Mouse (Mus musculus): ENCODE measurements around the gene Faf2. TPM values are rescaled to one million over a fixed set of nuclear protein-coding genes. Genes with fewer than 3 reads are reported as not detected.

The Faf2 gene
- total and polyA plus RNA-seq, 3 experiments: 40.8 to 51.7 (median 43.7) TPM

DNA sequence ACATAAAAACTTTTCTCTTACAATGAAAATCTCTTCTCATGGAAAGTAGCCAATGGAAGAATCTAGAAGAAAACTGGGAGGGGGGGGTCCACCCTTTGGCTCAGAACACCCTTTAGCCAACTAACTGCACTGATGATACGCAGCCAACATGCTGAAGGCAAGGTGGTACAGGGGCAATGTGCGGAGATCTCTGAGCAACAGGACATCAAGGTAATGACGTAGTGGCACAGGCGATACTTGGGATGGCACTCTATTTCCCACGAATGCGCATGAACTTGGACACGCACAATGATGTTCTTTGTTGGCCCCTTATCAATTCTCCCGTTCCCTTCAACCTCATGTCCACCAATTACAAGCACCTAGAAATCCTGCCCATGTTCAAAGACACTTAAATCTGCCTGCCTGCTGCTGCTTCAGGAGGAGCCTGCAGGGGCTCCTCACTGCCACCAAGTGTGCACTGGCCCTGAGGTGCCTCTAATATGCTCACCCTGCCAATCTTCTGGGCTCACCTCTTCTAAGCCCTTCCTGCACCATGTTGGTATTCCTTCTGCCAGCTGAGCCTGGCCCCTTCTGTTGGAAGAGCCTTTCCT, 68.7 kb downstream of the Faf2 start (continued):
- no peak for TF ChIP-seq POLR2AphosphoS2 (IDR thresholded peaks at IDR 0.05; ENCODE audit: low read depth, low read length)
- TF ChIP-seq NELFE (IDR thresholded peaks at IDR 0.05; ENCODE audit: low read depth, low read length): no peak
- TF ChIP-seq ZC3H11A (IDR thresholded peaks at IDR 0.05; ENCODE audit: low read depth, low read length): no peak
- TF ChIP-seq USF1 (IDR thresholded peaks at IDR 0.05; ENCODE audit: low read depth, low read length): no peak
- TF ChIP-seq KAT2A (IDR thresholded peaks at IDR 0.05; ENCODE audit: insufficient replicate concordance, low read length): no peak

DNA sequence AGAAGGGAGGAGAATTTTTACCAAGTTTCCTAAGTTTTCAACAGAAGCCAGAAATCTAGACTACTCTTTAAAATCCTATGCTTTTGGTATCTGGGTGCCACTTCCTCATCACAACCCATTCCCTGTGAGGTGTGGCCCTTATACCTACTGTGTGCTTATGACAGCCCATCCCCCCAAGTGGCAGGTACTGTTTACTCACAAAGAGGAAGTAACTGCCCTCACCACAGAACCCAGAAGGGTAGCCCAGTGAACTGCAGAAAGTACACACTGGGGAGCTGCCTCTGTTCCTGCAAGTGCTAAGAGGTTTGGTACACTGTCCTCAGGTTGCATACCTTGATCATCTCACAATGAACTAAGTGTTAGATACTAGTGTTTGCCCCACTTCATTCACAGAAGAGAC, 70.2 kb downstream of the Faf2 start:
- Histone ChIP-seq H3K4me1 (ENCODE audit: control insufficient read depth in 1 of 2, insufficient read depth in 2 of 2) (peaks cover 12 to 42% of the 10 kb centered on the region in 2 experiments), H3K9ac (ENCODE audit: insufficient read depth, low read depth) (peak overlapping the region; percentile 20; the same call in 1 of the 2 replicates), H3K27ac (ENCODE audit: insufficient read depth, low read depth) (no peak overlapping the region), H3K27me3 (replicated peaks) (peaks cover 5% of the 10 kb centered on the region), H3K4me2 (ENCODE audit: insufficient read depth, low read depth, poor library complexity, severe bottlenecking) (peak overlapping the region; percentile 79; the same call in 1 of the 2 replicates), H3K4me3 (replicated peaks in 1 of 3; ENCODE audit: low read depth in 2 of 3, low read length in 2 of 3, poor library complexity in 1 of 3) (no peak overlapping the region), H3K36me3 (replicated peaks in 1 of 2; ENCODE audit: control insufficient read depth in 1 of 2, insufficient read depth in 1 of 2, low read length in 1 of 2) (peaks cover 0 to 8% of the 10 kb centered on the region in 2 experiments), H3K79me2 (replicated peaks; ENCODE audit: control insufficient read depth, extremely low read depth, insufficient read depth, poor library complexity, severe bottlenecking) (peaks cover 16% of the 10 kb centered on the region), H3K9me3 (replicated peaks; ENCODE audit: low read length) (no peaks in the 10 kb centered on the region)
- no peak for TF ChIP-seq HCFC1 (IDR thresholded peaks at IDR 0.05; ENCODE audit: low read depth, low read length)
- no peak for TF ChIP-seq EP300 (IDR thresholded peaks at IDR 0.05; ENCODE audit: low read length)
- peak; percentile 82 for TF ChIP-seq ZKSCAN1 (IDR thresholded peaks at IDR 0.05; ENCODE audit: borderline replicate concordance, low read depth, low read length)
- no peak for TF ChIP-seq ZC3H11A (IDR thresholded peaks at IDR 0.05; ENCODE audit: low read depth, low read length)
- no peak for DNase-seq (ENCODE audit: extremely low read depth)
- dilution Hi-C loops (cut with MboI; ENCODE audit: extremely low pct_ligation_motif_present, extremely low pct_unique_long_range_greater_than_20kb, low sequenced_read_pairs): no loop called here
- in situ Hi-C loops (cut with MboI; ENCODE audit: low pct_ligation_motif_present, low pct_unique_long_range_greater_than_20kb, low sequenced_read_pairs): no loop called here

DNA sequence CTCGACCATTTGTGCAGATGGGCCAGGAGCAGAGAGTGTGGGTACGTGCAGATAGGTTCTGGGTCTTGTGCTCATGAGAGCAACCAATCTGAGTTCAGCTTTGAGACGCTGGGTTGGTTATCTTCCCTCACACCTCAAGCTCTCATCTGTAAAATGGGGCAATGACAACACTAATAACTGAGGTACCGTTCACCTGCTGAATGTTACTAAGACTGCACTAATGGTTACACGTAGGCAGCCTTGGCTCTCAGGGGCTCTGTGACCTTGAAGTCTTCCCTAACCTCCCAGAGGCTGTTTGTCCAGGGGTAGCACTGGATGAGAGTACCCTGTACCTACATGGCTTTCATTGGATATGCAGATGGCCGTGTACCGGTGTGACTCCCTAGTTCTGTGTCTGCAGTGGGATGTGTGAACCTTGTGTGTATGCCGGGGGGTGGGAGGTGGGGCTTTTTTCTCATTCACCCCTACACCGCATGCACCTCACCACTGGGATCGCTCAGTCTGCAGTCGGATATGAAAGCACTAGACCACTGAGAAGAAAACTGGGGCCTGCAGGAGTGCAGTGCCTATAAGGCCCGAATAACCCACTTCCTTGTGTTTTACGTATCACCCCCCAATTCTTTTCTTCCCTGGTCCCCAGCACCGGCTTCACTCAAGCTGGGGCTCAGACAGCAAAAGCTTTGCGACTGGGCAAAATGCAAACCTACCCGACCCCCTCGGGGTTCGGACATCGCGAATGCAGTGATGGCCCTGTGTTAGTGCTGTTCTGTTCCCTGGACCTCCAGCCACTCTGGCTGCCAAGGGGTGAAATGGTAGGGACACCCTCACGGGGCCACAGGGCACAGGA, 71.3 kb downstream of the Faf2 start:
- dilution Hi-C loops (cut with MboI; ENCODE audit: extremely low pct_ligation_motif_present, extremely low pct_unique_long_range_greater_than_20kb, low sequenced_read_pairs): no loop called here
- peaks cover 12 to 42% of the 10 kb centered on the region in 2 experiments for H3K4me1 ChIP-seq (ENCODE audit: control insufficient read depth in 1 of 2, insufficient read depth in 2 of 2)
- DNase-seq (ENCODE audit: extremely low read depth): no peak

More for the DNA sequence above, 71.3 kb downstream of the Faf2 start:
- peaks cover 0 to 8% of the 10 kb centered on the region in 2 experiments for H3K36me3 ChIP-seq (replicated peaks in 1 of 2; ENCODE audit: control insufficient read depth in 1 of 2, insufficient read depth in 1 of 2, low read length in 1 of 2)
- in situ Hi-C loops (cut with MboI; ENCODE audit: low pct_ligation_motif_present, low pct_unique_long_range_greater_than_20kb, low sequenced_read_pairs): no loop called here
- H3K4me2 ChIP-seq (ENCODE audit: insufficient read depth, low read depth, poor library complexity, severe bottlenecking): peak overlapping the region; percentile 79
- TF ChIP-seq ZC3H11A (IDR thresholded peaks at IDR 0.05; ENCODE audit: low read depth, low read length) (no peak), PAX5 (IDR thresholded peaks at IDR 0.05; ENCODE audit: low read length) (no peak), USF2 (conservative IDR thresholded peaks at IDR 0.05; ENCODE audit: low read depth, low read length) (no peak), MEF2A (IDR thresholded peaks at IDR 0.05; ENCODE audit: borderline replicate concordance, low read depth, low read length) (no peak), ZKSCAN1 (IDR thresholded peaks at IDR 0.05; ENCODE audit: borderline replicate concordance, low read depth, low read length) (no peak), ZNF384 (IDR thresholded peaks at IDR 0.05; ENCODE audit: low read depth, low read length) (no peak), POLR2A (IDR thresholded peaks at IDR 0.05; ENCODE audit: low read depth, low read length) (no peak), RCOR1 (conservative IDR thresholded peaks at IDR 0.05; ENCODE audit: low read depth, low read length) (no peak), SIN3A (IDR thresholded peaks at IDR 0.05; ENCODE audit: low read length) (no peak), MAFK (IDR thresholded peaks at IDR 0.05; ENCODE audit: insufficient replicate concordance, low read length) (no peak), TBP (conservative IDR thresholded peaks at IDR 0.05; ENCODE audit: low read depth, low read length) (no peak), IRF4 (IDR thresholded peaks at IDR 0.05; ENCODE audit: low read depth, low read length) (no peak), TCF12 (IDR thresholded peaks at IDR 0.05; ENCODE audit: low read depth, low read length) (no peak), MYC (IDR thresholded peaks at IDR 0.05; ENCODE audit: low read depth, low read length) (no peak), CTCF (conservative IDR thresholded peaks at IDR 0.05 in 1 of 2, IDR thresholded peaks at IDR 0.05 in 1 of 2; ENCODE audit: low read depth in 2 of 2, low read length in 2 of 2) (no peak)
- peak overlapping the region; percentile 92 to 98 (median 97) for H3K4me3 ChIP-seq (replicated peaks in 1 of 3; ENCODE audit: low read depth in 2 of 3, low read length in 2 of 3, poor library complexity in 1 of 3)
- H3K9me3 ChIP-seq (replicated peaks; ENCODE audit: low read length): no peaks in the 10 kb centered on the region
- H3K9ac ChIP-seq (ENCODE audit: insufficient read depth, low read depth): peak overlapping the region; percentile 79
- H3K27ac ChIP-seq (ENCODE audit: insufficient read depth, low read depth): peak overlapping the region; percentile 91
- peaks cover 8% of the 10 kb centered on the region for H3K27me3 ChIP-seq (replicated peaks)
- peaks cover 11% of the 10 kb centered on the region for H3K79me2 ChIP-seq (replicated peaks; ENCODE audit: control insufficient read depth, extremely low read depth, insufficient read depth, poor library complexity, severe bottlenecking)

Measured in CH12.LX (cell line).